Mouse (Mus musculus) urinary bladder, postnatal 14 days (tissue): ENCODE measurements around the gene Gm5346.
"Not testable (repeated sequence)": the region's sequence is repeated elsewhere in the genome, so short reads cannot be mapped to it uniquely, and the experiment has no call there.

Experiments
- DNase-seq: peaks from one replicate; pipeline ENCODE4 v3.0.0; 2021; ENCODE audit warnings: low spot score

Gm5346 gene

DNA sequence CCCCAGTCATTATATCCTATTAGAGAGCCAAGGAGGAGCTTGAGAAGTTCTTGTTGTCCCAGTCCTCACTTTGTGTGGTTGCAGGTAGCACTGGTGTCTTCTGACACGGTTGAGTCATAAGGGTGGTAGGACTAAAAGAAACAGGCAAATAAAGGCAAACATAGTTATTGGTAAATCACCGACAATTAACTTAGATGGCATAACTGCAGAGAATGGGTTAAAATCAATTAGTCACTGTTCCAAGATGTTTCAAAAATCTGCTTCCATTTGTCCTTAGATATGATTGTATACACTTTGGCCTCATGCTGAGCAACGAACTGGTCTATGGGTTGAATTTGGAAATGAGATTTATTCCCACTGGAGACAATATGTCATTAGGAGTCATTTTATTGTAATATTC is at the start of gene Gm5346:
Gene Gm5346, minus strand, starts transcription at position 101 of the 400 bp plus-strand sequence.
- no peak for DNase-seq

DNA sequence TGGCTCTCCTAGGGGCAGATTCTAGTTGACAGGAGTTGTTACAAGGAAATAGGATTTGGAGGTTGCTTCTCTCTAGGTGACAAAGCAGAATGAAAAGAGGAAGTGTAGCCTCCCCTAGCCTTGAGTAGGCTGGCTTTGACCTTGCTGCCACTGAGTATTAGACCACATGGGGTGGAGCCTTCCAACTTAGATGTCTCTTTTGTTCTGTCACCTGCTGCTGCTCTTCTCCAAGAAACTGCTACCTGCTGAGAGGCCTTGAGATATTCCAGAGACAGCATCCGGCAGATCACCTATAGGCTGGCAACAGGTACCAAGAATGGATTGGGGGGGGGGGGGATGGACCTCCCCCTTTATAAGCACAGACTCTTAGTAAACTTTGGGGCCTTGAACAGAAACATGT is 11.0 kb downstream of the Gm5346 start:
- DNase-seq: no peak

DNA sequence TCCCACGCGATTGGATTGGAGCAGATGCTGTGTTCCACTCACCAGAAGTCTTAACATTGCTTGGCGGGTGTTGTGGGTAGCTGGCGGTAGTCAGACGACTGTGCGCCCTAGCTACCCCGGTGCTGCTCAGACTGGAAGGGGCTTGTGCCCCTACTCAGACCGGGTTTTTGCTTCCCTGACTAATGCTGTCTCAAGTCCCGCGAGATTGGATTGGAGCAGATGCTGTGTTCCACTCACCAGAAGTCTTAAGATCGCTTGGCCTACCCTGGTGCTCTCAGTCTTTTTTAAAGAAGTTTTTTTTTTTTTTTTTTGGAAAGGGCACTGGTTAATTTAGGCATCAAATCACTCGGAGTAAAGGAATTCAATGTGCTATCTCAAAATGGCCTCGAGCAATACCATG is 23.4 kb downstream of the Gm5346 start:
- not testable (repeated sequence) for DNase-seq

DNA sequence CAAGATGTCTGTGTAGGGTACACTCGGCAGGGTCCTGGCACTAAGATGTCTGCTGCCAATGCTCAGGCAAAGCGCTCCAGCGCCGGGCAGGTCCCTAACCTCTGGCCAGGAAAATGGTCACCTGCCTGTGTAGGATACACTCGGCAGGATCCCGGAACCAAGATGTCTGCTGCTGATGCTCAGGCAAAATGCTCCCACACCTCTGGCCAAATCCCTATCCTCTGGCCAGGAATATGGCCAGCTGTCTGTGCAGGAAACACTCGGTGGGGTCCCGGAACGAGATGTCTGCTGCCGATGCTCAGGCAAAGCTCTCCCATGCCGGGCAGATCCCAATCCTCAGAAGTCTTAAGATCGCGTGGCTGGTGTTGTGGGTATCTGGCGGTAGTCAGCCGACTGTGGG is 23.9 kb downstream of the Gm5346 start:
- DNase-seq: not testable (repeated sequence)

DNA sequence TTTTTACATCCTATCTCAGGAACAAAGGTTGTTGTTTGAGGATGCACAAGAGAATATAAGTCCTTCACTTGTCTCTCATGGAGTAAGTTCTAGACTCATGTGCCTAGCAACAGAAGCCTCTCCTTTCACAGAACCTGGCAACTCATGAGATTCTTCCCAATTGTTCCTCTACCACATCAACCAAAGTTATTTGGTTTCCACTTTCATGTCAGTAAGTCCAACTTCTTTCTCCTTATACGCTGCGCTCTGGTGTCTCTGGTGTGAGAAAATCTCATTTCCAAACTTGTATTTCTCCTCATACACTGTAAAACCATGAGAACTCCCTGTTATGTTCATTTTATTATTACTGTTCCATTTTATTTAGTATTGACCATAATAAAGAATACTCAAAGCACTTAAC is 50.5 kb downstream of the Gm5346 start, which contains the start of gene Adam26a:
Gene Adam26a, minus strand, starts transcription at position 101 of the 400 bp plus-strand sequence.
- DNase-seq: not testable (repeated sequence)
